ENCODE assay signal across 16 mouse cellular contexts in the genomic region with DNA sequence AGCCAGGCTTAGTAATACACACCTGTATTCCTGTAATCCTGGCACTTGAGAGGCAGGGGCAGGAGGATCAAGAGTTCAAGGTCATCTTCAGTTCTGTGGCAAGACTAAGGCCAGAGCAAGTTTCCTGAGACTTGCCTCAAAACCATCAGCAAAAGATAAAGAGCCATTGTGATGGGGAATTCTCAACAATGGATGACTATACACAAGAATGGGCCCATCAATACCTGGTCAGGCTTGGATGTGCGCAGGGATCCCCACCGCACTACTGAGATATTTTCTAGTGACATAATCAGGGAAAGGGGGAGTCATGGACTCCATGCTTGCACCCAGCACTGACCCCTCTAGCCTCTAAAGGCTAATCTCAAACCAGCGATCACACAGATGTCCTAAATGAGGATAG.
"Had no signal": no experiment of that assay in that cellular context is flagged by ENCODE, and none has a peak within 500 bp of the region (broad histone marks: within the 10 kb centered on the region; RNA-seq: fewer than 3 reads in every experiment).

No protein-coding gene starts in this region.

- H3K27me3 ChIP-seq: neural tube, embryonic 13.5 days; neural tube, embryonic 15.5 days; stomach, embryonic 15.5 days had no signal

- H3K4me1 ChIP-seq: neural tube, embryonic 13.5 days; neural tube, embryonic 15.5 days; stomach, embryonic 15.5 days had no signal

- H3K9me3 ChIP-seq: neural tube, embryonic 13.5 days; neural tube, embryonic 15.5 days; stomach, embryonic 15.5 days had no signal

- DNase-seq: retina, postnatal 1 day; right cerebral cortex, adult 18-20 months; right cerebral cortex, postnatal 14 days; right cerebral cortex, postnatal 25 days; right cerebral cortex, postnatal 4 days; spleen, adult 18-20 months; thymus, adult 18-20 months; thymus, adult 2 months; thymus, postnatal 14 days; thymus, postnatal 25 days; thymus, postnatal 36 days; thymus, postnatal 4 days had no signal

- H3K4me2 ChIP-seq: neural tube, embryonic 13.5 days; neural tube, embryonic 15.5 days; stomach, embryonic 15.5 days had no signal

- H3K27ac ChIP-seq: neural tube, embryonic 13.5 days; neural tube, embryonic 15.5 days; stomach, embryonic 15.5 days; stomach, postnatal 0 days had no signal

- H3K36me3 ChIP-seq: stomach, embryonic 15.5 days had no signal

- H3K4me3 ChIP-seq: neural tube, embryonic 13.5 days; neural tube, embryonic 15.5 days; stomach, embryonic 15.5 days had no signal

- H3K9ac ChIP-seq: neural tube, embryonic 13.5 days; neural tube, embryonic 15.5 days; stomach, embryonic 15.5 days had no signal
